Mouse (Mus musculus) splenic B cell, adult 2 months (primary cell): ENCODE measurements around the gene Ddr2.

Experiments
- DNase-seq: peaks from one replicate; pipeline ENCODE4 v3.0.0-alpha.2; 2011; ENCODE audit warnings: low read depth, low spot score
- H3K27me3 ChIP-seq: 2 replicates; pipeline ENCODE4 v1.6.1; 2012; ENCODE audit warnings: mild to moderate bottlenecking, low read length, moderate library complexity, mixed read lengths; ENCODE audit not compliant: control insufficient read depth, poor library complexity, insufficient read depth, severe bottlenecking
- H3K36me3 ChIP-seq: 2 replicates; pipeline ENCODE4 v1.6.1; 2012; ENCODE audit warnings: mild to moderate bottlenecking, low read length, moderate library complexity, mixed read lengths; ENCODE audit not compliant: control insufficient read depth, poor library complexity, insufficient read depth, severe bottlenecking

Gene Ddr2

GRCm38 (mm10) chr1:169928454-169928971 lies 182.0 kb downstream of the Ddr2 start, which contains the start of gene Ccdc190:
Ccdc190 (plus strand) TSS chr1:169928648.
- Histone ChIP-seq H3K36me3 (no peaks in the 10 kb centered on the region), H3K27me3 (no peaks in the 10 kb centered on the region)
- no peak for DNase-seq

GRCm38 (mm10) chr1:169927753-169928369 lies 182.7 kb downstream of the Ddr2 start:
- Histone ChIP-seq H3K27me3 (no peaks in the 10 kb centered on the region), H3K36me3 (no peaks in the 10 kb centered on the region)
- DNase-seq = no peak

DNA sequence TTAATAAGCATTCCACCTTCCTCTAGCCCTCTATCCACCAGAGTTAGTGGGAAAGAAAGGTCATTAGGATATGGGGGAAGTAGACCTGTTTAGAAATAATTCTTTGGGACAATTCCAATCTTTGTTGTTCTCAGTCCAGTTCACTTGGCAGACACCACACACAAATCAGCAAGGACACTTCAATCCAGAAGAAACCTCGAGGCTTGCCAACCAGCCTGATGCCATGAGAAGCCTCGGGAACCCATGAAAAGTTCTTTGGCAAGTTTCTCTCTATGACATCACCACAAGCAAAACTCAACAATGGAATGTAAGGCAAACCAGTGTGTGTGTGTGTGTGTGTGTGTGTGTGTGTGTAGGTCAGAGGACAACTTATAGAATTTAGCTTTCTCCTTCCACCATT lies 186.0 kb downstream of the Ddr2 start:
- no peak for DNase-seq
- Histone ChIP-seq H3K36me3 (no peaks in the 10 kb centered on the region; the same call in 1 of the 2 replicates), H3K27me3 (no peaks in the 10 kb centered on the region; the same call in 1 of the 2 replicates)
